Mouse (Mus musculus): Measurements from ENCODE around the gene Mrpl42. TPM values are rescaled to one million over a fixed set of nuclear protein-coding genes. Genes with fewer than 3 reads are reported as not detected.

Gene Mrpl42
- polyA plus RNA-seq, 1 experiment from 2014 or later, result 281 TPM

GRCm38 (mm10) chr10:95471889-95472547 lies 29.7 kb downstream of the Mrpl42 start:
- Histone ChIP-seq H3K9ac (replicated peaks) (no peak overlapping the region), H3K27me3 (no peaks in the 10 kb centered on the region; the same call in 1 of the 2 replicates), H3K4me1 (no peaks in the 10 kb centered on the region), H3K36me3 (no peaks in the 10 kb centered on the region), H3K4me3 (no peak overlapping the region), H3K27ac (replicated peaks) (no peak overlapping the region), H3K4me2 (replicated peaks) (no peak overlapping the region), H3K9me3 (no peaks in the 10 kb centered on the region)
- no peak for ATAC-seq (ENCODE audit: low FRiP score, low read depth)
- WGBS, result 86% methylated on average over 11 of the region's 11 CpGs

- Histone ChIP-seq H3K27me3 (no peaks in the 10 kb centered on the region; the same call in 1 of the 2 replicates), H3K36me3 (no peaks in the 10 kb centered on the region), H3K27ac (replicated peaks) (no peak overlapping the region), H3K4me3 (no peak overlapping the region), H3K9me3 (no peaks in the 10 kb centered on the region), H3K9ac (replicated peaks) (no peak overlapping the region), H3K4me2 (replicated peaks) (no peak overlapping the region), H3K4me1 (no peaks in the 10 kb centered on the region)
- no peak for ATAC-seq (ENCODE audit: low FRiP score, low read depth)
- 87% methylated on average over 3 of the region's 3 CpGs for WGBS
Measured at GRCm38 (mm10) chr10:95471186-95471585, 30.6 kb downstream of the Mrpl42 start.

- Histone ChIP-seq H3K27ac (replicated peaks) (no peak overlapping the region), H3K27me3 (no peaks in the 10 kb centered on the region), H3K4me3 (no peak overlapping the region), H3K9ac (replicated peaks) (no peak overlapping the region), H3K36me3 (no peaks in the 10 kb centered on the region), H3K4me1 (peaks cover 7% of the 10 kb centered on the region; the same call in 1 of the 2 replicates), H3K9me3 (no peaks in the 10 kb centered on the region), H3K4me2 (replicated peaks) (no peak overlapping the region)
- ATAC-seq (ENCODE audit: low FRiP score, low read depth), result no peak
- 58% methylated on average over 4 of the region's 4 CpGs for WGBS
Measured at GRCm38 (mm10) chr10:95468894-95469293, 32.8 kb downstream of the Mrpl42 start.

GRCm38 (mm10) chr10:95465485-95465896 lies 36.2 kb downstream of the Mrpl42 start:
- 73% methylated on average over 4 of the region's 4 CpGs for WGBS
- H3K9me3 ChIP-seq, result no peaks in the 10 kb centered on the region
- no peak overlapping the region for H3K9ac ChIP-seq (replicated peaks)
- no peak overlapping the region for H3K4me2 ChIP-seq (replicated peaks)
- H3K27ac ChIP-seq (replicated peaks), result no peak overlapping the region
- ATAC-seq (ENCODE audit: low FRiP score, low read depth), result no peak
- no peaks in the 10 kb centered on the region for H3K36me3 ChIP-seq
- no peak overlapping the region for H3K4me3 ChIP-seq
- no peaks in the 10 kb centered on the region for H3K27me3 ChIP-seq
- peaks cover 7% of the 10 kb centered on the region; the same call in 1 of the 2 replicates for H3K4me1 ChIP-seq

GRCm38 (mm10) chr10:95464527-95464926 lies 37.2 kb downstream of the Mrpl42 start:
- no peak for ATAC-seq (ENCODE audit: low FRiP score, low read depth)
- WGBS, result 38% methylated on average over 6 of the region's 6 CpGs

GRCm38 (mm10) chr10:95462231-95462630 lies 39.5 kb downstream of the Mrpl42 start:
- no peaks in the 10 kb centered on the region for H3K9me3 ChIP-seq
- no peak overlapping the region for H3K4me2 ChIP-seq (replicated peaks)
- H3K9ac ChIP-seq (replicated peaks), result no peak overlapping the region
- whole genome bisulfite sequencing, result 89% methylated on average over 1 of the region's 1 CpGs
- H3K27me3 ChIP-seq, result no peaks in the 10 kb centered on the region
- H3K27ac ChIP-seq (replicated peaks), result no peak overlapping the region
- H3K36me3 ChIP-seq, result no peaks in the 10 kb centered on the region
- H3K4me3 ChIP-seq, result no peak overlapping the region
- peaks cover 7% of the 10 kb centered on the region; the same call in 1 of the 2 replicates for H3K4me1 ChIP-seq
- no peak for ATAC-seq (ENCODE audit: low FRiP score, low read depth)

More at GRCm38 (mm10) chr10:95464527-95464926, 37.2 kb downstream of the Mrpl42 start:
- Histone ChIP-seq H3K36me3 (no peaks in the 10 kb centered on the region), H3K4me1 (peaks cover 7% of the 10 kb centered on the region; the same call in 1 of the 2 replicates), H3K9ac (replicated peaks) (no peak overlapping the region), H3K27me3 (no peaks in the 10 kb centered on the region), H3K27ac (replicated peaks) (no peak overlapping the region), H3K4me3 (no peak overlapping the region), H3K9me3 (no peaks in the 10 kb centered on the region), H3K4me2 (replicated peaks) (no peak overlapping the region)

- WGBS, result 44% methylated on average over 4 of the region's 4 CpGs
- ATAC-seq (ENCODE audit: low FRiP score, low read depth), result no peak
- Histone ChIP-seq H3K4me3 (no peak overlapping the region), H3K4me2 (replicated peaks) (no peak overlapping the region), H3K9ac (replicated peaks) (no peak overlapping the region), H3K9me3 (no peaks in the 10 kb centered on the region), H3K36me3 (no peaks in the 10 kb centered on the region), H3K4me1 (peaks cover 7% of the 10 kb centered on the region; the same call in 1 of the 2 replicates), H3K27ac (replicated peaks) (no peak overlapping the region), H3K27me3 (no peaks in the 10 kb centered on the region)
Measured at GRCm38 (mm10) chr10:95461053-95461553, 40.6 kb downstream of the Mrpl42 start.

GRCm38 (mm10) chr10:95458050-95458806 lies 43.5 kb downstream of the Mrpl42 start:
- 88% methylated on average over 9 of the region's 9 CpGs for WGBS
- no peaks in the 10 kb centered on the region for H3K9me3 ChIP-seq
- no peaks in the 10 kb centered on the region for H3K36me3 ChIP-seq
- no peak for ATAC-seq (ENCODE audit: low FRiP score, low read depth)
- H3K4me2 ChIP-seq (replicated peaks), result no peak overlapping the region
- no peak overlapping the region for H3K27ac ChIP-seq (replicated peaks)
- H3K4me3 ChIP-seq, result no peak overlapping the region
- no peak overlapping the region for H3K9ac ChIP-seq (replicated peaks)
- H3K4me1 ChIP-seq, result no peaks in the 10 kb centered on the region
- H3K27me3 ChIP-seq, result no peaks in the 10 kb centered on the region

GRCm38 (mm10) chr10:95457367-95458049 lies 44.2 kb downstream of the Mrpl42 start:
- Histone ChIP-seq H3K36me3 (no peaks in the 10 kb centered on the region), H3K27ac (replicated peaks) (no peak overlapping the region), H3K4me2 (replicated peaks) (no peak overlapping the region), H3K9me3 (no peaks in the 10 kb centered on the region), H3K9ac (replicated peaks) (no peak overlapping the region), H3K27me3 (no peaks in the 10 kb centered on the region), H3K4me1 (no peaks in the 10 kb centered on the region), H3K4me3 (no peak overlapping the region)
- 89% methylated on average over 8 of the region's 8 CpGs for WGBS
- ATAC-seq (ENCODE audit: low FRiP score, low read depth), result no peak

- Histone ChIP-seq H3K4me1 (no peaks in the 10 kb centered on the region), H3K4me3 (no peak overlapping the region), H3K9me3 (no peaks in the 10 kb centered on the region), H3K9ac (replicated peaks) (no peak overlapping the region), H3K27me3 (no peaks in the 10 kb centered on the region), H3K4me2 (replicated peaks) (no peak overlapping the region), H3K36me3 (no peaks in the 10 kb centered on the region), H3K27ac (replicated peaks) (no peak overlapping the region)
- ATAC-seq (ENCODE audit: low FRiP score, low read depth), result no peak
- WGBS, result 75% methylated on average over 2 of the region's 2 CpGs
Measured at GRCm38 (mm10) chr10:95456103-95456502, 45.6 kb downstream of the Mrpl42 start.

- no peak overlapping the region for H3K27ac ChIP-seq (replicated peaks)
- no peak overlapping the region for H3K4me3 ChIP-seq
- WGBS, result 88% methylated on average over 5 of the region's 5 CpGs
- ATAC-seq (ENCODE audit: low FRiP score, low read depth), result no peak
- H3K9me3 ChIP-seq, result no peaks in the 10 kb centered on the region
- H3K4me1 ChIP-seq, result no peaks in the 10 kb centered on the region
- no peaks in the 10 kb centered on the region for H3K36me3 ChIP-seq
- no peak overlapping the region for H3K9ac ChIP-seq (replicated peaks)
- no peaks in the 10 kb centered on the region for H3K27me3 ChIP-seq
- H3K4me2 ChIP-seq (replicated peaks), result no peak overlapping the region
Measured at GRCm38 (mm10) chr10:95453282-95453681, 48.5 kb downstream of the Mrpl42 start.

GRCm38 (mm10) chr10:95449033-95449432 lies 52.7 kb downstream of the Mrpl42 start:
- no peaks in the 10 kb centered on the region for H3K9me3 ChIP-seq

More at GRCm38 (mm10) chr10:95449033-95449432, 52.7 kb downstream of the Mrpl42 start:
- Histone ChIP-seq H3K4me2 (replicated peaks) (no peak overlapping the region), H3K4me1 (no peaks in the 10 kb centered on the region), H3K36me3 (no peaks in the 10 kb centered on the region), H3K9ac (replicated peaks) (no peak overlapping the region), H3K27me3 (no peaks in the 10 kb centered on the region), H3K4me3 (no peak overlapping the region), H3K27ac (replicated peaks) (no peak overlapping the region)
- no peak for ATAC-seq (ENCODE audit: low FRiP score, low read depth)
- WGBS, result 86% methylated on average over 6 of the region's 6 CpGs
